Mouse (Mus musculus) thymus, postnatal 36 days (tissue): ENCODE measurements around the gene Sla2.
"Not testable (repeated sequence)": the region's sequence is repeated elsewhere in the genome, so short reads cannot be mapped to it uniquely, and the experiment has no call there.

Experiments used
- DNase-seq, 2 experiments: peaks; one replicate each; pipeline ENCODE4 v3.0.0; 2022; ENCODE audit warnings: mixed read lengths in 2 of 2

The Sla2 gene

GRCm38 (mm10) chr2:156887017-156887416 lies at the start of gene Sla2:
Gene Sla2 (minus strand): TSS chr2:156887192.
- peak; percentile 84 to 93 for DNase-seq

- DNase-seq: no peak
These were observed 48.0 kb upstream of the Sla2 start for GRCm38 (mm10) chr2:156935005-156935404.

GRCm38 (mm10) chr2:156933426-156933825 lies 46.4 kb upstream of the Sla2 start:
- no peak for DNase-seq

- DNase-seq: no peak
These were observed 44.4 kb upstream of the Sla2 start for GRCm38 (mm10) chr2:156931421-156931820.

- DNase-seq: no peak
These were observed 43.6 kb upstream of the Sla2 start for GRCm38 (mm10) chr2:156930549-156930948.

- no peak for DNase-seq
These were observed 42.6 kb upstream of the Sla2 start for GRCm38 (mm10) chr2:156929519-156930120.

- DNase-seq: no peak
These were observed 41.6 kb upstream of the Sla2 start for GRCm38 (mm10) chr2:156928606-156929005.

- no peak for DNase-seq
These were observed 40.7 kb upstream of the Sla2 start for GRCm38 (mm10) chr2:156927663-156928062.

- DNase-seq: peak; percentile 24 to 43
These were observed 38.6 kb upstream of the Sla2 start for GRCm38 (mm10) chr2:156925611-156926010.

- DNase-seq: not testable (repeated sequence)
These were observed 38.1 kb upstream of the Sla2 start for GRCm38 (mm10) chr2:156925075-156925474.

GRCm38 (mm10) chr2:156924210-156924898 lies 37.4 kb upstream of the Sla2 start:
- DNase-seq: no peak

- DNase-seq: no peak
These were observed 36.1 kb upstream of the Sla2 start for GRCm38 (mm10) chr2:156923057-156923456.

GRCm38 (mm10) chr2:156919796-156920195 lies 32.8 kb upstream of the Sla2 start:
- peak in 1 of 2 experiments; percentile 43 for DNase-seq

GRCm38 (mm10) chr2:156919191-156919590 lies 32.2 kb upstream of the Sla2 start:
- not testable (repeated sequence) for DNase-seq

GRCm38 (mm10) chr2:156918562-156918961 lies 31.6 kb upstream of the Sla2 start:
- DNase-seq: peak; percentile 49 to 58

- no peak for DNase-seq
These were observed 29.6 kb upstream of the Sla2 start for GRCm38 (mm10) chr2:156916419-156917125.

GRCm38 (mm10) chr2:156915559-156915958 lies 28.6 kb upstream of the Sla2 start:
- no peak for DNase-seq

GRCm38 (mm10) chr2:156913191-156913590 lies 26.2 kb upstream of the Sla2 start:
- DNase-seq: no peak

GRCm38 (mm10) chr2:156905931-156906330 lies 18.9 kb upstream of the Sla2 start:
- DNase-seq: not testable (repeated sequence)

GRCm38 (mm10) chr2:156904976-156905717 lies 18.2 kb upstream of the Sla2 start:
- DNase-seq: no peak

- DNase-seq: no peak
These were observed 16.4 kb upstream of the Sla2 start for GRCm38 (mm10) chr2:156903367-156903766.

- not testable (repeated sequence) for DNase-seq
These were observed 15.4 kb upstream of the Sla2 start for GRCm38 (mm10) chr2:156902411-156902810.

- no peak for DNase-seq
These were observed 14.9 kb upstream of the Sla2 start for GRCm38 (mm10) chr2:156901883-156902282.
